Mouse (Mus musculus) liver, embryonic 18 days (tissue): ENCODE measurements around the gene Zmym1. TPM values are rescaled to one million over a fixed set of nuclear protein-coding genes. Genes with fewer than 3 reads are reported as not detected.

Source experiments
- polyA plus RNA-seq: library from polyadenylated mRNA; depleted of rRNA; stranded (reverse); fragments of >200 nt; gene quantifications from 2 replicates; pipeline ENCODE4 v1.2.3, GENCODE M21; 2012; rRNA removed

Gene Zmym1
- 2.2 and 2.6 TPM in 2 replicates for polyA plus RNA-seq

GRCm38 (mm10) chr4:127060585-127061290, at the start of gene Zmym1:
Zmym1 (minus strand) TSS chr4:127061152.

GRCm38 (mm10) chr4:127076875-127077548, 16.1 kb upstream of the Zmym1 start, which contains the start of gene Zmym6:
Zmym6 (plus strand) TSS chr4:127077383.

GRCm38 (mm10) chr4:127021151-127021945, 39.6 kb downstream of the Zmym1 start, which contains the start of gene Sfpq:
Sfpq (plus strand) TSS chr4:127021324.

Other genes starting within 250 kb of the Zmym1 start
- 2.9 and 3.1 TPM in 2 replicates for gene Zmym4, start 93.0 kb downstream of the Zmym1 start, polyA plus RNA-seq
- 47.6 and 61.2 TPM in 2 replicates for gene Sfpq, start 39.8 kb downstream of the Zmym1 start, polyA plus RNA-seq
- 5.7 and 6.3 TPM in 2 replicates for gene Zmym6, start 16.2 kb upstream of the Zmym1 start, polyA plus RNA-seq
- gene Tmem35b, start 62.5 kb upstream of the Zmym1 start, polyA plus RNA-seq: 5.3 and 5.5 TPM in 2 replicates
- gene Dlgap3, start 108.1 kb upstream of the Zmym1 start, polyA plus RNA-seq: 0.12 and 0.20 TPM in 2 replicates
- gene Smim12, start 182.6 kb upstream of the Zmym1 start, polyA plus RNA-seq: 16.9 and 17.0 TPM in 2 replicates